Mouse (Mus musculus): ENCODE measurements at regions not wholly inside any gene's neighbourhood (a gene's known extent, or its start where the extent isn't known, plus 50 kb on each side); places are given as distances from the start of the nearest gene placed in this dataset.

GRCm38 (mm10) chr1:183699284-183699683, 281.3 kb downstream of the Hhipl2 start:
- no peak overlapping the region for H3K4me3 ChIP-seq (ENCODE audit: low read depth, low read length)
- no peaks in the 10 kb centered on the region for H3K36me3 ChIP-seq (ENCODE audit: insufficient read depth)
- no peak overlapping the region for H3K9ac ChIP-seq
- DNase-seq: no peak
- ATAC-seq: no peak
- no peaks in the 10 kb centered on the region for H3K27me3 ChIP-seq (ENCODE audit: insufficient read depth, low read length)
- H3K9me3 ChIP-seq (ENCODE audit: low read length): no peaks in the 10 kb centered on the region
- H3K27ac ChIP-seq (ENCODE audit: low read depth, low read length): no peak overlapping the region
- H3K4me1 ChIP-seq (ENCODE audit: insufficient read depth): no peaks in the 10 kb centered on the region
- WGBS: 77% methylated on average over 11 of the region's 11 CpGs
- H3K4me2 ChIP-seq (ENCODE audit: low read depth): no peak overlapping the region
- TF ChIP-seq CTCF (IDR thresholded peaks at IDR 0.05; ENCODE audit: low read depth): 0 out of 2 replicates have a peak, but pooled peaks have one; percentile 9

- Histone ChIP-seq H3K36me3 (ENCODE audit: insufficient read depth) (no peaks in the 10 kb centered on the region), H3K4me1 (ENCODE audit: insufficient read depth) (no peaks in the 10 kb centered on the region), H3K27me3 (ENCODE audit: insufficient read depth, low read length) (no peaks in the 10 kb centered on the region), H3K9me3 (ENCODE audit: low read length) (no peaks in the 10 kb centered on the region), H3K4me3 (ENCODE audit: low read depth, low read length) (no peak overlapping the region), H3K27ac (ENCODE audit: low read depth, low read length) (no peak overlapping the region), H3K9ac (no peak overlapping the region), H3K4me2 (ENCODE audit: low read depth) (no peak overlapping the region)
- 95% methylated on average over 2 of the region's 2 CpGs for WGBS
- ATAC-seq (no peak), DNase-seq (no peak)
- TF ChIP-seq CTCF (IDR thresholded peaks at IDR 0.05; ENCODE audit: low read depth): no peak
Observed at GRCm38 (mm10) chr1:183702888-183703287, 284.9 kb downstream of the Hhipl2 start.

GRCm38 (mm10) chr1:183712895-183713294, 294.9 kb downstream of the Hhipl2 start:
- WGBS: 72% methylated on average over 1 of the region's 1 CpGs
- Histone ChIP-seq H3K9ac (no peak overlapping the region), H3K36me3 (ENCODE audit: insufficient read depth) (no peaks in the 10 kb centered on the region), H3K4me2 (ENCODE audit: low read depth) (no peak overlapping the region), H3K9me3 (ENCODE audit: low read length) (no peaks in the 10 kb centered on the region), H3K4me1 (ENCODE audit: insufficient read depth) (no peaks in the 10 kb centered on the region), H3K27ac (ENCODE audit: low read depth, low read length) (no peak overlapping the region), H3K27me3 (ENCODE audit: insufficient read depth, low read length) (no peaks in the 10 kb centered on the region), H3K4me3 (ENCODE audit: low read depth, low read length) (no peak overlapping the region)
- TF ChIP-seq CTCF (IDR thresholded peaks at IDR 0.05; ENCODE audit: low read depth): no peak
- DNase-seq (no peak), ATAC-seq (no peak)

GRCm38 (mm10) chr1:183717060-183717459, 296.0 kb upstream of the Dusp10 start:
- TF ChIP-seq CTCF (IDR thresholded peaks at IDR 0.05; ENCODE audit: low read depth): no peak
- H3K4me2 ChIP-seq (ENCODE audit: low read depth): no peak overlapping the region
- no peak overlapping the region for H3K9ac ChIP-seq
- no peaks in the 10 kb centered on the region for H3K9me3 ChIP-seq (ENCODE audit: low read length)
- DNase-seq: no peak
- no peak overlapping the region for H3K27ac ChIP-seq (ENCODE audit: low read depth, low read length)
- no peaks in the 10 kb centered on the region for H3K4me1 ChIP-seq (ENCODE audit: insufficient read depth)
- H3K36me3 ChIP-seq (ENCODE audit: insufficient read depth): no peaks in the 10 kb centered on the region
- ATAC-seq: no peak
- H3K4me3 ChIP-seq (ENCODE audit: low read depth, low read length): no peak overlapping the region
- WGBS: 76% methylated on average over 1 of the region's 1 CpGs
- no peaks in the 10 kb centered on the region for H3K27me3 ChIP-seq (ENCODE audit: insufficient read depth, low read length)

- WGBS: 86% methylated on average over 2 of the region's 2 CpGs
- no peaks in the 10 kb centered on the region for H3K36me3 ChIP-seq (ENCODE audit: insufficient read depth)
- H3K27ac ChIP-seq (ENCODE audit: low read depth, low read length): no peak overlapping the region
- ATAC-seq: peak; percentile 36; the same call in 1 of the 2 replicates
- no peaks in the 10 kb centered on the region for H3K9me3 ChIP-seq (ENCODE audit: low read length)
- TF ChIP-seq CTCF (IDR thresholded peaks at IDR 0.05; ENCODE audit: low read depth): no peak; the same call in 1 of the 2 replicates
- no peak overlapping the region for H3K4me3 ChIP-seq (ENCODE audit: low read depth, low read length)
- H3K4me1 ChIP-seq (ENCODE audit: insufficient read depth): 0 out of 2 replicates have a peak, but pooled peaks cover under 1% of the 10 kb centered on the region
- no peaks in the 10 kb centered on the region for H3K27me3 ChIP-seq (ENCODE audit: insufficient read depth, low read length)
- no peak overlapping the region for H3K9ac ChIP-seq
- no peak overlapping the region for H3K4me2 ChIP-seq (ENCODE audit: low read depth)
- DNase-seq: no peak
Observed at GRCm38 (mm10) chr1:183749126-183749525, 264.0 kb upstream of the Dusp10 start.

- H3K4me3 ChIP-seq (ENCODE audit: low read depth, low read length): no peak overlapping the region
- no peak overlapping the region for H3K9ac ChIP-seq
- no peak overlapping the region for H3K4me2 ChIP-seq (ENCODE audit: low read depth)
- ATAC-seq: no peak
- no peak for TF ChIP-seq CTCF (IDR thresholded peaks at IDR 0.05; ENCODE audit: low read depth)
- H3K9me3 ChIP-seq (ENCODE audit: low read length): no peaks in the 10 kb centered on the region
- no peak for DNase-seq
- H3K27ac ChIP-seq (ENCODE audit: low read depth, low read length): no peak overlapping the region
- H3K27me3 ChIP-seq (ENCODE audit: insufficient read depth, low read length): no peaks in the 10 kb centered on the region
- H3K4me1 ChIP-seq (ENCODE audit: insufficient read depth): peaks cover 8% of the 10 kb centered on the region; the same call in 1 of the 2 replicates
- 47% methylated on average over 4 of the region's 4 CpGs for WGBS
- H3K36me3 ChIP-seq (ENCODE audit: insufficient read depth): no peaks in the 10 kb centered on the region
Observed at GRCm38 (mm10) chr1:183754500-183754899, 258.6 kb upstream of the Dusp10 start.

GRCm38 (mm10) chr1:183756716-183757115, 256.4 kb upstream of the Dusp10 start:
- Histone ChIP-seq H3K27me3 (ENCODE audit: insufficient read depth, low read length) (no peaks in the 10 kb centered on the region), H3K36me3 (ENCODE audit: insufficient read depth) (no peaks in the 10 kb centered on the region), H3K9ac (no peak overlapping the region), H3K4me1 (ENCODE audit: insufficient read depth) (peaks cover 8% of the 10 kb centered on the region; the same call in 1 of the 2 replicates), H3K27ac (ENCODE audit: low read depth, low read length) (no peak overlapping the region), H3K9me3 (ENCODE audit: low read length) (no peaks in the 10 kb centered on the region), H3K4me3 (ENCODE audit: low read depth, low read length) (no peak overlapping the region), H3K4me2 (ENCODE audit: low read depth) (no peak overlapping the region)
- TF ChIP-seq CTCF (IDR thresholded peaks at IDR 0.05; ENCODE audit: low read depth): no peak
- WGBS: 85% methylated on average over 8 of the region's 8 CpGs
- ATAC-seq (no peak), DNase-seq (no peak)

Data from forebrain, postnatal 0 days (tissue).